Mouse (Mus musculus): ENCODE measurements around the gene Rps17. TPM values are rescaled to one million over a fixed set of nuclear protein-coding genes. Genes with fewer than 3 reads are reported as not detected.
A peak's percentile ranks its signal among the peaks of the same experiment; 100 is the strongest.

Gene Rps17
- polyA plus RNA-seq (2015; fragmentation: Nextera tagmentation; extraction: Ambion mirVana) = 944 and 1,024 TPM in 2 replicates

- peak within 1 kb of the TSS; percentile 99 for H3K9ac ChIP-seq
Measured at GRCm38 (mm10) chr7:81344544-81345446, at the start of gene Rps17. Gene Rps17 (minus strand): TSS chr7:81345254.

GRCm38 (mm10) chr7:81379363-81379762 lies 34.3 kb upstream of the Rps17 start:
- 55% methylated on average over 1 of the region's 1 CpGs for WGBS
- H3K4me1 ChIP-seq = no peaks in the 10 kb centered on the region
- H3K27ac ChIP-seq (replicated peaks) = no peak overlapping the region
- H3K27me3 ChIP-seq (replicated peaks) = no peaks in the 10 kb centered on the region
- H3K36me3 ChIP-seq = no peaks in the 10 kb centered on the region
- no peaks in the 10 kb centered on the region for H3K9me3 ChIP-seq
- H3K4me2 ChIP-seq = no peak overlapping the region
- no peak overlapping the region for H3K9ac ChIP-seq
- ATAC-seq (ENCODE audit: extremely low read depth, insufficient number of reproducible peaks, low FRiP score, low TSS enrichment) = no peak
- no peak overlapping the region for H3K4me3 ChIP-seq

More at GRCm38 (mm10) chr7:81344544-81345446, at the start of gene Rps17:
- peaks cover 8% of the 10 kb centered on the region for H3K27me3 ChIP-seq (replicated peaks)
- H3K4me3 ChIP-seq = peak within 1 kb of the TSS; percentile 93
- peak within 1 kb of the TSS; percentile 89 for H3K27ac ChIP-seq (replicated peaks)
- under 1% methylated on average over 85 of the region's 85 CpGs for WGBS
- peak within 1 kb of the TSS; percentile 94 for H3K4me2 ChIP-seq
- H3K36me3 ChIP-seq = peaks cover 44% of the 10 kb centered on the region
- H3K9me3 ChIP-seq = no peaks in the 10 kb centered on the region
- peak; percentile 73 for ATAC-seq (ENCODE audit: extremely low read depth, insufficient number of reproducible peaks, low FRiP score, low TSS enrichment)
- H3K4me1 ChIP-seq = peaks cover 27% of the 10 kb centered on the region

- WGBS = 5% methylated on average over 13 of the region's 13 CpGs
- 0 out of 2 replicates have a peak, but pooled peaks have one; percentile 42 for ATAC-seq (ENCODE audit: extremely low read depth, insufficient number of reproducible peaks, low FRiP score, low TSS enrichment)
- Histone ChIP-seq H3K9ac (peak overlapping the region; percentile 59), H3K9me3 (no peaks in the 10 kb centered on the region), H3K27ac (replicated peaks) (no peak overlapping the region), H3K4me3 (peak overlapping the region; percentile 36), H3K4me1 (peaks cover 9% of the 10 kb centered on the region), H3K36me3 (no peaks in the 10 kb centered on the region), H3K4me2 (peak overlapping the region; percentile 65), H3K27me3 (replicated peaks) (peaks cover 33% of the 10 kb centered on the region; the same call in 1 of the 2 replicates)
Measured at GRCm38 (mm10) chr7:81372337-81372920, 27.4 kb upstream of the Rps17 start.

- H3K27me3 ChIP-seq (replicated peaks) = peaks cover 36% of the 10 kb centered on the region; the same call in 1 of the 2 replicates
- no peak overlapping the region for H3K9ac ChIP-seq
- H3K4me3 ChIP-seq = no peak overlapping the region
- peaks cover 9% of the 10 kb centered on the region for H3K4me1 ChIP-seq
- 20% methylated on average over 5 of the region's 5 CpGs for whole genome bisulfite sequencing
- H3K9me3 ChIP-seq = no peaks in the 10 kb centered on the region
- ATAC-seq (ENCODE audit: extremely low read depth, insufficient number of reproducible peaks, low FRiP score, low TSS enrichment) = no peak
- H3K4me2 ChIP-seq = peak overlapping the region; percentile 65; the same call in 1 of the 2 replicates
- no peaks in the 10 kb centered on the region for H3K36me3 ChIP-seq
- no peak overlapping the region for H3K27ac ChIP-seq (replicated peaks)
Measured at GRCm38 (mm10) chr7:81371811-81372210, 26.8 kb upstream of the Rps17 start.

DNA sequence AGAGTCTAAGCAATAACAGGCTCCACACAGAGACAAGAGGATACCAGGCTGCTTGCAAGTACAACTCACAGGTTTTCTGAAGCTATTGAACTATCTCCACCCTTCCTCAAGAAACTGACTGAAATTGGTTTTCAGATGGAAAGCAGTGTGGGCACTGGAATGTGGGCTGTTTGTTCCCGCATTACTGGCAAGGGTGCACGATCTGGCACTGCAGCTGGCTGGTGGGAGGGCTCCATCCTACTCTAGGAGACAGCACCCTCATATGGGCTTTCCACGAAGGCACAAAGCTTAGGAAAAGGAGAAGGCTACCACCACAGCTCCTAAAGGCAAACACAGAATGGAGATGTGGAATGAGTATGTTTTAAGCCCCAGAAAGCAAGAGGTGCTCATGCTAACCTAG lies 24.7 kb upstream of the Rps17 start:
- no peak overlapping the region for H3K4me2 ChIP-seq
- H3K4me1 ChIP-seq = peaks cover 9% of the 10 kb centered on the region
- H3K9ac ChIP-seq = no peak overlapping the region
- no peak overlapping the region for H3K4me3 ChIP-seq
- no peak overlapping the region for H3K27ac ChIP-seq (replicated peaks)
- 48% methylated on average over 3 of the region's 3 CpGs for WGBS
- no peaks in the 10 kb centered on the region for H3K9me3 ChIP-seq
- H3K36me3 ChIP-seq = no peaks in the 10 kb centered on the region
- ATAC-seq (ENCODE audit: extremely low read depth, insufficient number of reproducible peaks, low FRiP score, low TSS enrichment) = no peak
- H3K27me3 ChIP-seq (replicated peaks) = peaks cover 42% of the 10 kb centered on the region

GRCm38 (mm10) chr7:81367946-81368345 lies 22.9 kb upstream of the Rps17 start:
- Histone ChIP-seq H3K36me3 (no peaks in the 10 kb centered on the region), H3K9ac (no peak overlapping the region), H3K9me3 (no peaks in the 10 kb centered on the region), H3K4me2 (no peak overlapping the region), H3K4me3 (no peak overlapping the region), H3K27me3 (replicated peaks) (peaks cover 39% of the 10 kb centered on the region), H3K4me1 (peaks cover 9% of the 10 kb centered on the region), H3K27ac (replicated peaks) (no peak overlapping the region)
- WGBS = 63% methylated on average over 3 of the region's 3 CpGs
- ATAC-seq (ENCODE audit: extremely low read depth, insufficient number of reproducible peaks, low FRiP score, low TSS enrichment) = no peak

DNA sequence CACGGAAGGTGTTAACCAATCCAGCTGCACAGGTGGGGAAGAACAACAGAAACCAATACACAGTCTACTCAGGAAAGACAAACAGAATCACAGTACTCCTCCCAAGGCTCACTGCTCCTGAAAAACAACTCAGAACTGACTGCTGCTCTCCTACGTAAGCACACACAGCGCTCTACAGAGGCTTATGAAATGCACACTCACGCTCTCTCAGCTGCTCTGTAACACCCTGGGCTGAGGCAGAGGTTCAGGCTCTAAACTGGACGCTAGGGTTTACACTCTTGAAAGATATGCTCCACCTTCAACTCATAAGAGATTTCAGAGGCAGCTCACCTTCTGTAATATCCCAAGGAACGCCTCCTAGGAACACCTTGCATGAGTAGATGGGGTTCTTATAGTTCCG lies 11.9 kb upstream of the Rps17 start:
- no peaks in the 10 kb centered on the region for H3K36me3 ChIP-seq
- WGBS = 74% methylated on average over 7 of the region's 7 CpGs
- no peak overlapping the region for H3K9ac ChIP-seq
- H3K4me2 ChIP-seq = no peak overlapping the region
- H3K4me1 ChIP-seq = no peaks in the 10 kb centered on the region
- no peaks in the 10 kb centered on the region for H3K9me3 ChIP-seq
- no peak overlapping the region for H3K27ac ChIP-seq (replicated peaks)
- no peak overlapping the region for H3K4me3 ChIP-seq
- no peak for ATAC-seq (ENCODE audit: extremely low read depth, insufficient number of reproducible peaks, low FRiP score, low TSS enrichment)
- H3K27me3 ChIP-seq (replicated peaks) = 0 out of 2 replicates have a peak, but pooled peaks cover 3% of the 10 kb centered on the region

GRCm38 (mm10) chr7:81356360-81356759 lies 11.3 kb upstream of the Rps17 start:
- no peak overlapping the region for H3K9ac ChIP-seq
- 0 out of 2 replicates have a peak, but pooled peaks cover 1% of the 10 kb centered on the region for H3K27me3 ChIP-seq (replicated peaks)
- ATAC-seq (ENCODE audit: extremely low read depth, insufficient number of reproducible peaks, low FRiP score, low TSS enrichment) = no peak
- no peak overlapping the region for H3K4me2 ChIP-seq
- H3K4me1 ChIP-seq = no peaks in the 10 kb centered on the region
- H3K27ac ChIP-seq (replicated peaks) = no peak overlapping the region
- H3K4me3 ChIP-seq = no peak overlapping the region
- no peaks in the 10 kb centered on the region for H3K36me3 ChIP-seq
- 71% methylated on average over 1 of the region's 1 CpGs for WGBS
- H3K9me3 ChIP-seq = no peaks in the 10 kb centered on the region

GRCm38 (mm10) chr7:81355746-81356145 lies 10.7 kb upstream of the Rps17 start:
- Histone ChIP-seq H3K27me3 (replicated peaks) (peaks cover 2% of the 10 kb centered on the region; the same call in 1 of the 2 replicates), H3K9me3 (no peaks in the 10 kb centered on the region), H3K9ac (no peak overlapping the region), H3K4me2 (no peak overlapping the region), H3K36me3 (no peaks in the 10 kb centered on the region), H3K4me1 (no peaks in the 10 kb centered on the region), H3K4me3 (no peak overlapping the region), H3K27ac (replicated peaks) (no peak overlapping the region)
- 79% methylated on average over 7 of the region's 7 CpGs for WGBS
- ATAC-seq (ENCODE audit: extremely low read depth, insufficient number of reproducible peaks, low FRiP score, low TSS enrichment) = no peak

GRCm38 (mm10) chr7:81351826-81352225 lies 6.8 kb upstream of the Rps17 start:
- Histone ChIP-seq H3K27ac (replicated peaks) (no peak overlapping the region), H3K9ac (no peak overlapping the region), H3K36me3 (no peaks in the 10 kb centered on the region), H3K9me3 (no peaks in the 10 kb centered on the region), H3K4me3 (no peak overlapping the region), H3K27me3 (replicated peaks) (peaks cover 13% of the 10 kb centered on the region), H3K4me2 (no peak overlapping the region), H3K4me1 (no peaks in the 10 kb centered on the region)
- ATAC-seq (ENCODE audit: extremely low read depth, insufficient number of reproducible peaks, low FRiP score, low TSS enrichment) = no peak
- WGBS = 77% methylated on average over 4 of the region's 4 CpGs

DNA sequence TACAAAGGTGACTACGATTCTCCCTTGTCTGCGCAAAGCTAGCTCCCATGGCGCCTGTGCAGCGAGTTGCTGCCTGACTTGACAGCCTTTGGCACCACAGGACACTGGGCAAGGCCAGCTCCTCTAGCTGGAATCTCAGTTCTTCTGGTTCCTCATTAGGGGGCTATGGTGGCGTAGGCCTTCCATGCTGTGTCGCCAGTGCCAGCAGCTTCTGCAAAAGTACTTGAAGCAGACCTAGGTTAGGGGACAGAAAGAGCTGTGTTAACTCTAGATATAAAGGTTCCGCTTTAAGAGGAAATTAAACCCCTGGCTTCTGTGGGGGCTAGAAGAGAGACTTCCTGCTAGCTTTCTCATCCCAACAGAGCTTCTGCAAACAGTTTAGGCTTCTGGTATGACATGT lies 3.2 kb upstream of the Rps17 start:
- H3K4me2 ChIP-seq = no peak overlapping the region
- H3K36me3 ChIP-seq = peaks cover 9% of the 10 kb centered on the region
- H3K4me1 ChIP-seq = peaks cover 13% of the 10 kb centered on the region
- peaks cover 13% of the 10 kb centered on the region for H3K27me3 ChIP-seq (replicated peaks)
- no peak overlapping the region for H3K27ac ChIP-seq (replicated peaks)
- 69% methylated on average over 7 of the region's 7 CpGs for WGBS
- no peak overlapping the region for H3K9ac ChIP-seq
- ATAC-seq (ENCODE audit: extremely low read depth, insufficient number of reproducible peaks, low FRiP score, low TSS enrichment) = no peak
- H3K9me3 ChIP-seq = no peaks in the 10 kb centered on the region
- no peak overlapping the region for H3K4me3 ChIP-seq
